Mouse (Mus musculus) left cerebral cortex, adult 6 months (tissue): Measurements from ENCODE around the gene Cdk5. TPM values are rescaled to one million over a fixed set of nuclear protein-coding genes. Genes with fewer than 3 reads are reported as not detected.

Source experiments
- long read RNA-seq, 2 experiments: library from polyadenylated mRNA; unstranded; transcript quantifications; one replicate each; pipeline ENCODE4 v2.0.0; 2019 to 2020
- polyA plus RNA-seq: library from polyadenylated mRNA; unstranded; fragments of <200 nt; fragmentation: Nextera tagmentation; gene quantifications from 2 replicates; pipeline ENCODE4 v1.2.3, GENCODE M21; 2021

Cdk5 gene
- polyA plus RNA-seq: 125 and 165 TPM in 2 replicates
- long read RNA-seq, experiment 1, transcript Cdk5-201 (12 exons, 2,059 nt): major isoform, 389 of 496 reads
- long read RNA-seq, experiment 1, partial matches to known transcripts: 20 of 496 reads
- long read RNA-seq, experiment 1, other reads (novel, unspliced or antisense): 86 of 496 reads
- long read RNA-seq, experiment 2, transcript Cdk5-201 (12 exons, 2,059 nt): major isoform, 141 of 170 reads
- long read RNA-seq, experiment 2, partial matches to known transcripts: 10 of 170 reads
- long read RNA-seq, experiment 2, other reads (novel, unspliced or antisense): 19 of 170 reads

DNA sequence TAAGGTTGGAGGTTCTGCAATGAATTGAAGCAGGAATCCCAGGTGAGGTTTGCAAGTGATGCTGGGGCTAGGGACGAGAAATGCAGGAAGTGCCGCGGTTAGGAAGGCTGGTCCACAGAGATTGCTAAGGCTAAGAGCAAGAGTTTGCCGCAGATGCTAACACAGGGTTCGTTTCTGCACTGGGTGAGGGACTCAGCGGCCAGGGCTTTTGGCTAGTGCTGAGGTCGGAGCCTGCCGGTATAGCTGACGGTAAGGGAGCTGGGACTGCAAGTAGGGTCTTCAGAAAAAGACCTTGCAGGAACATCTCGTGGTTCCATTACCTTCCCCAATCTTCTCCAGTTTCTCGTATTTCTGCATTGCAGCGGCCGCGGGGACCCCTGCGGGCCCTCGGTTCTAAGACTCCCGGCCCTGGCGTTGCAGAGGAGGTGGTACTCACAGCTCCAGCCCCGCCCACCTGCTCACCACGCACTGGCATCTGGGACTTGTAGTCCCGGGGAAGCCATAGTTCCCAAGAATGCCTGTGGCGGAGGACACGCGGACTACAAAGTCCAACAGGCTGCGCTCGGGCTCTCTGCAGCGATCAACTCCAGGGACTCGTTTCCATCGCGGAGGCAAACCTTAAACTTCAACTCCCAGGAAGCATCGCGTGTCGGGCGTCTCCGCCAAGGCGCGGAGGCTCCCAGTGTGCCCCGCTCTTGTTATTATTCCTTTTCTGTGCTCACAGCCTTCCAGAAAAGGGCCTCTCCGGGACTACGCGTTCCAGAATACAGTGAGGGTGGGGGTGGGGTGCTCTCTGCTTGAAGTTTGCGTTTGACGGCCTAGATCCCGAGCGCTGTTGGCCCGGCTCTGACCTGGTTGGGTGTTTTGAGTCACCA, at the start of gene Cdk5, which contains the start of gene Slc4a2:
Gene Cdk5, minus strand, starts transcription at position 402 of the 875 bp plus-strand sequence.
Gene Slc4a2, plus strand, starts transcription at position 709 of the 875 bp plus-strand sequence.

DNA sequence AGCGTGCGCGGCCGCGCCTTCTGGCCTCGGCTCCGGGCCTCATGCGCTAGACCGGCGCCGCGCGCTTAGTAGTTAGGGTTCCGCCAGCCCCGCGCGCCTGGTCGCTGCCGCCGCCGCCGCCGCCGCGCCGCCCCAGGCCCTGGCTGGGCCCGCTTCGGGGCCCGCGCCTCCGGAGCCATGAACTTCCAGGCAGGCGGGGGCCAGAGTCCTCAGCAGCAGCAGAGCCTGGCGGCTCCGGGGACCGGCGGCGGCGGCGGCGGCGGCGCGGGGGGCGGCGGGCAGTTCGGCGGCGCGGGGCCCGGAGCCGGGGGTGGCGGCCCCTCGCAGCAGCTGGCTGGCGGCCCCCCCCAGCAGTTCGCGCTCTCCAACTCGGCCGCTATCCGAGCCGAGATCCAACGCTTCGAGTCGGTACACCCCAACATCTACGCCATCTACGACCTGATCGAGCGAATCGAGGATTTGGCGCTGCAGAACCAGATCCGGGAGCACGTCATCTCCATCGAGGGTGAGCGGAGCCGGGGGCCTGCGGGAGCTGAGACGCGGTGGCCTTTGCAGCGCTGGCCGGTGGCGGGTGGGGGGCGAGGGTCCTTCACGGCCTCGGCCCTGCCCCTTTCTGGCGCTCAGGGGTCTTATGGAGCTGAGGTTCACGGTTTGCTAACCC, 28.8 kb upstream of the Cdk5 start, which contains the start of gene Agap3:
Gene Agap3, plus strand, starts transcription at position 148 of the 661 bp plus-strand sequence.

DNA sequence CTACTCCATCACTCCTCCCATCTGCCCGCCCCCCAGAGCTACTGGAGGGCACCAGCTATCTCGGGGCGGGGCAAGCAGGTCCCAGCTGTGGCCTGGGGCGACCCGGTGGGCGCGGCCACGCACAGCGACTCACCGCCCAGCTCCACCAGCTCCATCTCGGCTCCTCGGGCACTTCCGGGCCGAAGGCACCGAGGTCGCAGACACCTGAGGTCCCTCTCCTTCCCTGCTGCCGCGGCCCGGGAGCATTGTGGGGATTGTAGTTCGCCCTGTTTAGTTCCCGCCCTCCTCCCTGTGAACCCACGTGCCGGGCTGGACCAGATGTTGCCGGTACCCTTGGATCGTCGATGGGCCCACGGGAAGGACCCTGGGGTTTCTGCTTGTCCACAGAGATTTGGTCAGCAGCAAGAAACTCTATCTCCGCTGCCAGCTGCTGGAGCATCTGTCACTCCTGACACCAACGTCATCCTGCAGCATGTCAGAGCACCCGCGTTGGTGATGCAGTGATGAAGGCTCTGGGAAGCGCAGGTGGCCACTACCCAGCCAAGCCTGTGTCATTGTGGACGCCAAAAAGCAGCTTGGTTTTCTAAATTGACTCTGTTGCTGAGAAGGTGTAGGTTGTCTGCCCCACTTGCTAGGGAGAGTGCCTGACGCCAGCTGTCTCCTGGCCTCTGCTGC, 24.4 kb upstream of the Cdk5 start, which contains the start of gene Tmub1:
Gene Tmub1, minus strand, starts transcription at position 231 of the 675 bp plus-strand sequence.

DNA sequence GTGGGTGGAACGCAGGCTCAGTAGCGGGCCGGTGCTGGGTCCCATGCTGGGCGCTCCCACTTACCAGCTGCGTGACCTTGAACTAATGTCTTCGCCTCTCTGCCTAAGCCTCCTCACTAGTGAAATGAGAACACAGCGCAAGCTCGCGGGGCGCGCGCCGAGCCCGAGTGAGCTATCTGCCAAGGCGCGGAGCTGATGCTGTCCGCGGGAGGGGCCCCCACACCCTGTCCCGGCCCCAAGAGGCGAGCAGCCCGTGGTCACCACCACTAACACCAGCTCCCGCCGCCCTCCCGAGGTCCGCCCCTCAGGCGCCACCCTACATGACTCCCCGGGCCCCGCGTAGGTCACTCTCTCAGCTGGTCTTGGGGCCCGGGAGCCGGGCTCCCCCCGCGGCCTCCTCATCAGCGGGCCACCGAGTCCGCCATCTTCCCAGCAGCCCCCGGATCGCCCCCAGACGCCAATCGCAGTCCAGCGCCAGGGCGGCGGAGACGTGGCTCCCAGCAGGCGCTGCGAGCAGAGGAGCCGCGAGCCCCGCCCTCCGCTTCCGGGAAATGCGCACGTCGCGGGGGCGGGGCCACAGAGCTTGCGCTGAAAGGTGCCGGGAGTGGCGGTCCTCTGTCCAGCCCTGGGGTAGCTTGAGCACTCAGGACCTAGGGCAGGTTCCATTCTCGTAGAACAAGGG, 21.6 kb upstream of the Cdk5 start, which contains the start of gene Fastk:
Gene Fastk, minus strand, starts transcription at position 542 of the 682 bp plus-strand sequence.

DNA sequence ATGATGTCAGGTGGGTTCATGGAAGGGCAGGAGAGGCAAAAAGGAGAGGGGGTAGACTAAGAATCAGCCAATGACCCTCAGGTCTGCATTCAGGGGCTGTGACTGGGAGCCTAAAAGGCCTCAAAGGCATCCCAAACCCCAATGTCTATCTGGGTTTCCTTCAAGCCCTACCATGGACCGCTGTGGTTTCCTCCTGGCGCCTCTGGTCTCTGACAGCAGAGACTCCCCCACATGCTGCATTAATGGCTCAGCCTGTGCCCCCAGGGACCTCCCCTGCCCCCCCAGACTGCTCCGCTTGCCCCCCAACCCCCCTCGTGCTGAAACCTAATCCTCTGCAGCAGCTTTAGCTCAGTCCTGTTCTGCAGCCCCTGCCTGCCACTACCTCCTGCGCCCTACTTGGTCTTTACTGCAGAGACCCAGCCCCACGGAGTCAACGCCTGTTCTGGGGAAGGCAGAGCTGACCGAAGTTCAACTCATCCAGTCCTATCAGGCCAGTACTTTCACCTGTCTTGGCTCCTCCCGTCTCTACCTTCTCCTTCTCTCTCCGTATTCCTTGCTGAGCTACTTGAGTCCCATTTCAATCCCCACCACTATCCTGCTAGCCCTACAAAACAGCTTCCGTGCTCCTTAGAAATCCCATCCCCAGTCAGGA, 10.2 kb downstream of the Cdk5 start, which contains the start of gene Asic3:
Gene Asic3, plus strand, starts transcription at position 351 of the 652 bp plus-strand sequence.

DNA sequence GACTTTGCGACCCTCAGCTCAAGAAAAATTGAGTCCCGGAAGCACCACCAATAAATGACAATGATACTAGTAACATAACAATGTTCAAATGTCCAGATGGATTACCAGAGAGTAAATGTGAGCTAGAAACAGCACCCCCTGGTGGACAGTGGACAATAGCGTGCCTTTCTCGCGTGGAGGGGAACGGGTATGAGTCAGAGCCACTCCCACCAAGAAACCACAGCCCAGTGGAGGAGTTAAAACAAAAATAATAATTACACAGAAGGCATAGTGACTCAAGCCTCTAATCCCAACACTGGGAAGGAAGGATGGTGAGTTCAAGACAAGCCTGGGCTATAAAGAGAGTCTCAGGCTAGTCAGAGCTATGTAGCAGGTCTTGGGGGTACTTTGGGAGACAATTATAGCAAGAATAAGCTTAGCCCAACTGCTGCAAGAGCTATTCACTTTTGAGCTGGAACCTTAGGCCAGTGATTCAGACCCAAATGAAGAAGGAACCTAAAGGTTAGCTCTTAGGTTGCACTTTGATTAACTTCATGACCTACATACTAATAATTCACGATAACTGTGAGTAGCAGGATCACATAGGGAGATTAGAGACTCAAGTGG, 29.8 kb downstream of the Cdk5 start, which contains the start of gene Abcb8:
Gene Abcb8, plus strand, starts transcription at position 272 of the 606 bp plus-strand sequence.

DNA sequence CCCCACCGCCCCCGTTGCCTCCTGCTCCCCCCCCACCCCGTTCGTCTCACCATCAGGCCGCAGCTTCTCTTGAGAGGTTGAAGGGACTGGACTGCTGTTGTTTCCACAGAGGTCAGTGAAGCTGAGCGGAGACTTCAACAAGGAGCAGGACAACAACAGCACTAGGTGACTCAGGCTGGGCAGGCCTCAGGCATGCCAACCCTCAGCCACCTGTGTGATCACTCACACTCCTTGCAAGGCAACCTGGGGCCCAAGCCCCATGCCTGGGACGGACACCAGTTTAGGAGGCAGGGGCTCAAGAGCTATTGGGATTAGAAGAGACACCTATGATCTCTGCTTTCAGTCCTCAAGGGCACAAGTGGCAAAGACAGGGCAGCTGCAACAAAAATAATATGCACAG, 31.5 kb downstream of the Cdk5 start, which contains the start of gene Atg9b:
Gene Atg9b, minus strand, starts transcription at position 280 of the 400 bp plus-strand sequence.

Other genes with a start within 250 kb of the Cdk5 start
- 4.9 and 5.1 TPM in 2 replicates for gene Kcnh2, start 71.9 kb downstream of the Cdk5 start, polyA plus RNA-seq
- gene Nos3, start 58.7 kb downstream of the Cdk5 start, polyA plus RNA-seq: 1.5 and 3.2 TPM in 2 replicates
- 1.5 and 4.8 TPM in 2 replicates for gene Atg9b, start 31.4 kb downstream of the Cdk5 start, polyA plus RNA-seq
- 35.4 and 46.1 TPM in 2 replicates for gene Abcb8, start 29.9 kb downstream of the Cdk5 start, polyA plus RNA-seq
- gene Asic3, start 10.1 kb downstream of the Cdk5 start, polyA plus RNA-seq: not detected in 2 replicates
- 9.5 and 9.9 TPM in 2 replicates for gene Slc4a2, start 307 bp upstream of the Cdk5 start, polyA plus RNA-seq
- 144 and 180 TPM in 2 replicates for gene Fastk, start 21.8 kb upstream of the Cdk5 start, polyA plus RNA-seq
- 35.2 and 37.2 TPM in 2 replicates for gene Tmub1, start 24.3 kb upstream of the Cdk5 start, polyA plus RNA-seq
- gene Agap3, start 28.6 kb upstream of the Cdk5 start, polyA plus RNA-seq: 59.0 and 78.2 TPM in 2 replicates
- gene Gbx1, start 103.7 kb upstream of the Cdk5 start, polyA plus RNA-seq: 0.05 and 0.07 TPM in 2 replicates
- gene Asb10, start 117.4 kb upstream of the Cdk5 start, polyA plus RNA-seq: 0.51 and 0.61 TPM in 2 replicates
- gene 4931409K22Rik, start 133.3 kb upstream of the Cdk5 start, polyA plus RNA-seq: not detected in 2 replicates
- 65.0 and 76.5 TPM in 2 replicates for gene Abcf2, start 153.9 kb upstream of the Cdk5 start, polyA plus RNA-seq
- gene Chpf2, start 163.2 kb upstream of the Cdk5 start, polyA plus RNA-seq: 15.5 and 16.0 TPM in 2 replicates
- gene Smarcd3, start 200.9 kb upstream of the Cdk5 start, polyA plus RNA-seq: 10.4 and 78.3 TPM in 2 replicates